Mouse (Mus musculus) embryonic fibroblast, embryonic 13.5 days (primary cell): Measurements from ENCODE around the gene Dis3l2.

ENCODE experiments used
- CTCF ChIP-seq: IDR thresholded peaks from 2 replicates; pipeline ENCODE4 v1.5.1; 2011; ENCODE audit warnings: mild to moderate bottlenecking, control low read depth, low read length, moderate library complexity, borderline replicate concordance; ENCODE audit not compliant: insufficient read depth
- POLR2A ChIP-seq: IDR thresholded peaks from 2 replicates; pipeline ENCODE4 v1.6.1; 2011; ENCODE audit warnings: low read depth, mild to moderate bottlenecking, control low read depth, low read length, moderate library complexity

GRCm38 (mm10) chr1:86972693-86973092 lies 269.1 kb downstream of the Dis3l2 start:
- TF ChIP-seq POLR2A = no peak
- TF ChIP-seq CTCF = no peak
